Mouse (Mus musculus) natural killer cell, adult 2 months (primary cell): Measurements from ENCODE around the gene Pou2f3.

ENCODE experiments used
- DNase-seq, 2 experiments: peaks; one replicate each; pipeline ENCODE4 v3.0.0; 2022; ENCODE audit warnings: low spot score in 2 of 2

Pou2f3 gene

DNA sequence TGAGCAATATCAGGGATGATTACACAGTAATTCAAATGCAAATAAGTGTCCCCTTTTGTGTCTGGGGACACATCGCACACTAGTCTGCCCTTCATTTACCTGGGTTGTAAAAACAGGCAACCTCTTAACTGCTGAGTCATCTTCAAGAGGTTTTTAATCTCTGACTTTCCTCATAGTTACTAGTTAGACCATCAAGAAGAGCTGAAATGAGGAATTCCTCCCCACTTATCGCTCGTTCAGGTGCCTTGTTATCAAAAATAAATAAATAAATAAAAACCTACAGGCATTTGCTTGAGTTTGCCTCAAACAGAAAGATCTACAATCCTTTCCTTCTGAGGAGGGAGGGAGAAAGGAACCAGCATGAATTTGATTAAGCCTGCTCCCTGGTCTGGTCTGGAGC, 101.4 kb downstream of the Pou2f3 start:
- DNase-seq, result no peak

- DNase-seq, result no peak
Observed at GRCm38 (mm10) chr9:43108081-43108480, 102.1 kb downstream of the Pou2f3 start.

DNA sequence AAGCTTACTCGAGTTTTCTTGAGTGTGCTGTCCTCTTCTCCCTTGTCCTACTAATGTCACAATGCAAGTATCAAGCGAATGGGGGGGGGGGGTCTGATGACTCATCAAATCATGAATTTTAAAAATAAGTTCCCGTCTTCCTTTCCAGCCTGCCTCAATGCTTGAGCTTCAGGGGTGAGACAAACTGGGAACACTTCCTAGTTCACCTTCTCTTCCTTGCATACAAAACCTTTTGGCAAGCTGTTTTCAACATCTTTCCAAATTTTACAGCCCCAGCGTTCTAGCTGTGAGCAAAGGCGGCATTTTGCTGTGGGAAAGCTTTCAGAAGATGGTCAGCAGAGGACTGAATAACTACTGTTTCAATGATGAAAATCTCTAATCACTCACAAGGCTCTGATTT, 102.6 kb downstream of the Pou2f3 start:
- no peak for DNase-seq

DNA sequence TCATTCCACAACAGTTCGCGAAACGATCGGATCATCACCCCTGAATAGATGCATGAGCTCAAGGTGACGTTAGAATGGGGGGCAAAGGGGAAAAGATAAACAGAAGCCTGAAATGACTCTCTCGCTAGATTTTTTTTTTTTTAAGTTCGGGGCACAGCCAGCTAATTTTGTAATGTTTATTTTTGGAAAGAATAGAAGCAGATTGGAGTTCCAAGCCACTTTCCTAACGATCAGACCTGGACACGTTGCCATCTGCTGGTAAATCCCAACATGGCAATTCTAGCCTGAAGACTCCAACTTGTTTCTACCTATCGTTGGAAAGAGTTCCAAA, 103.0 kb downstream of the Pou2f3 start, which contains the start of gene Arhgef12:
Gene Arhgef12, minus strand, starts transcription at position 53 of the 331 bp plus-strand sequence.
- no peak for DNase-seq

- DNase-seq, result no peak
Observed at GRCm38 (mm10) chr9:43106426-43107186, 103.6 kb downstream of the Pou2f3 start.

GRCm38 (mm10) chr9:43105664-43106361, 104.4 kb downstream of the Pou2f3 start:
- peak in 1 of 2 experiments; percentile 42 for DNase-seq

- no peak for DNase-seq
Observed at GRCm38 (mm10) chr9:43104873-43105663, 105.1 kb downstream of the Pou2f3 start.

DNA sequence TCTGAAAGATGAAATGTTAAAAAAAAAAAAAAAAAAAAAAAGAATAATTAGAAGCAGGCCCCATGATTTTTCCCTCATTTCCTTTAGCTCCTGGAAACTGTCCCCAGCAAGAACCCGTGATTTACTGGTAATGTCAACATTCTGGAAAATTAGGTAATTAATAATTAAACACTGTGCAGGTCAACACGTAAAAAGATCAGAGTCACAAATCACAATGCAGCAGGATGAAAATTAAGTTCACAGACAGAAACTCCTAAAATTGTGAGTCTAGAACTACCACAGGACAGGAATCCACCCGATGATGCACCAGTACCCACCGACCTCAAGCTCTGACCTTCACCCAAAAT, 105.7 kb downstream of the Pou2f3 start:
- DNase-seq, result no peak

DNA sequence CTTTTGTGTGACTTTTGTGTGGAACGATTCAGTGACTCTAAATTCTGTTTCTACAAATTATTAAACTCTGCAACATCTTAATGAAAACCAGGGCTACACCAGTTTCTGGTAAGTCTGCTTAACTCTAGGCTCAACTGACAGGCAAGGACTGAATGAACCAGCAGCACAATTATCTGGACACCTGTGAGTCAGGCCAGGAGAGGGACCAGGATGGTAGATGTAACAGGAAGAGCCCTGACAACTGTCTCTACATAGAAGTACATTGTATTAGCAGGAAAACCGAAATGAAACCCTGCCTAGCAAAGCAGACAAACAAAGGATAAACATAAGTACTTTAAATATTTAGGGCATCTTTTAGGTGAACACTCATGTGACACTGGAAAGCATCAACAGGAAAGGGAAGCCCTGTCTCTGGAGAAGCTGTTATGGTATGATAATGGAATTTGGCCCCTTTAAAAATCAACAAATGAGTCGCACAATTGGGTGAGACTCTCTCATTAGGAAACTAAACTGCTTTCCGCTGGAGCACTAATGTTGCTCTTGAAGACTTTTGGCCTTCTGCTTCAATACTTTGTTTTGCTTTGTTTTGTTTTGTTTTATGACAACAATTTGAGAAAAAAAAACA, 106.4 kb downstream of the Pou2f3 start:
- no peak for DNase-seq

- DNase-seq, result no peak
Observed at GRCm38 (mm10) chr9:43102931-43103330, 107.2 kb downstream of the Pou2f3 start.

GRCm38 (mm10) chr9:43101936-43102595, 108.1 kb downstream of the Pou2f3 start:
- no peak for DNase-seq

DNA sequence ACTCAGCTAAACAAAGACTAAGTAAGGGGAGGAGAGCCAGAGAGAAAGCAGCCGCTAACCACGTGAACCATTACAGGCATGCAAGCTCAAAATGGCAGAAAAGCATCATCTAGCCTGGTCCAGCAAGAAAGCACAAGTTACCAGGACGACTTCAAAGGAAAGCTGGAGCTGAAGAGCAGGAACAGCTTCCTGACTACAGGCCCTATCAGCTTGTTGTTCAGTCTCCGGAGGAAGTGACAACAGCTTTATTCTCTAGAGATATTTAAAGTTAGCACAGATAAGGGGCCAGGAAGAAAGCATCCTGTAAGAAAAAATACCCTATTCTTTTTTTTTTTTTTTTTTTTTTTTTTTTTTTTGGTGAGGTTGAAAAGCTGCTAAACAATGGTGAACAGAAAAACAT, 111.2 kb downstream of the Pou2f3 start:
- no peak for DNase-seq

DNA sequence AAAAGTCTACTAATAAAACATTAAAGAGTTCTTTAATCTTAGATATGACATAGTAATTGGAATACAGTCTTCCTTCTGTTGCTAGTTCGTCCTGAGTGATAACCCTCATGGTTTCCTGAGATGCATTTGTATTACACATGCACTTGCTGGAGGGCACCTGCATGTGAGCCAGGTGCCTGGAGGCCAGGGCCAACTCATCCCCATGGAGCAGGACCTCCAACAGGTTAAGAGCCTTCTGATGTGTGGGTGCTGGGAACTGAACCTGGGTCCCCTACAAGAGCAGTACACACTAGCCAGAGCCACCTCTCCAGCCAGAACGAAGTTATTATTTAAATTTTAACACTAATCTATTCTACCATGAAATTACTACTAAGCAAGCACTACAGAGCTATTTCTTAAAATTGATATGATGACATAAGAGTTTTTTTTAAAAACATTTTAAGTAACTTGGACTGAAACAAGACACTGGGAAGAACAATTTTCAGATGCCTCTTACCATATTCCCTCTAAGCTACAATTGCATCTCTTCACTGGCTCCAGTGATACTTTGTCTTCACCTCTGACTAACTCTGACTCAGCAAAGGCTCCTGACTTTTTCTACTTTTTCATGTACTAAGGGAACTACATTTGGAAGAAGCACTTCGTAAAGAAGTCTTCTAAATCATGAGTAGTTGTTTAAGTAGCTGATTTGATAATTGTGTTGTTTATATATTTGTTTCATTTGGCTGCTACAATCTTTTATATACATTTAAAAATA, 112.2 kb downstream of the Pou2f3 start:
- DNase-seq, result no peak

GRCm38 (mm10) chr9:43096337-43096736, 113.8 kb downstream of the Pou2f3 start:
- peak; percentile 65 to 82 for DNase-seq

- DNase-seq, result no peak
Observed at GRCm38 (mm10) chr9:43094828-43095227, 115.3 kb downstream of the Pou2f3 start.

- no peak for DNase-seq
Observed at GRCm38 (mm10) chr9:43093803-43094202, 116.4 kb downstream of the Pou2f3 start.

DNA sequence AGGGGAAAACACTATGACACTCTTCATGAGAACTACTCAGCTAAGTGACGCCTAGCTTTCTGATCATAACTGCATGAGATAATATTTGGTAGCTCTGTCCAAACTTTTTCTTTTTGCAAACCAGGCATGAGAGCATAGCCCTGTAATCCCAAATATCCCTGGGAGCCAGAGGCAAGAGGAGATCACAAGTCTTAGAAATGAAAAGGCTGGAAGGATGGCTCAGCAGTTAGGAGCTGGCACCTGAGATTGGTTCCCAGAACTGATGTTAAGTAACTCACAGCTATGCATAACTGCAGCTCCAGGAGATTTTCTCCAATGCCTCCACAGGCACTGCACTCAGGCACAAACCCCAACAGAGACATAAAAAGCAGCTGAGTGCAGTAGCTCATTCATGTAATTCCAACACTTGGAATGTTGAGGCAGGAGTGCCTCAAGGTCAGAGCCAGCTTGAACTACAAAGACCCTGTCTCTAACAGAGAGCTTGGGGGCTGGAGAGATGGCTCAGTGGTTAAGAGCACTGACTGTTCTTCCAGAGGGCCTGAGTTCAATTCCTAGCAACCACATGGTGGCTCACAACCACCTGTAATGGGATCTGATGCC, 124.4 kb downstream of the Pou2f3 start:
- DNase-seq, result no peak

DNA sequence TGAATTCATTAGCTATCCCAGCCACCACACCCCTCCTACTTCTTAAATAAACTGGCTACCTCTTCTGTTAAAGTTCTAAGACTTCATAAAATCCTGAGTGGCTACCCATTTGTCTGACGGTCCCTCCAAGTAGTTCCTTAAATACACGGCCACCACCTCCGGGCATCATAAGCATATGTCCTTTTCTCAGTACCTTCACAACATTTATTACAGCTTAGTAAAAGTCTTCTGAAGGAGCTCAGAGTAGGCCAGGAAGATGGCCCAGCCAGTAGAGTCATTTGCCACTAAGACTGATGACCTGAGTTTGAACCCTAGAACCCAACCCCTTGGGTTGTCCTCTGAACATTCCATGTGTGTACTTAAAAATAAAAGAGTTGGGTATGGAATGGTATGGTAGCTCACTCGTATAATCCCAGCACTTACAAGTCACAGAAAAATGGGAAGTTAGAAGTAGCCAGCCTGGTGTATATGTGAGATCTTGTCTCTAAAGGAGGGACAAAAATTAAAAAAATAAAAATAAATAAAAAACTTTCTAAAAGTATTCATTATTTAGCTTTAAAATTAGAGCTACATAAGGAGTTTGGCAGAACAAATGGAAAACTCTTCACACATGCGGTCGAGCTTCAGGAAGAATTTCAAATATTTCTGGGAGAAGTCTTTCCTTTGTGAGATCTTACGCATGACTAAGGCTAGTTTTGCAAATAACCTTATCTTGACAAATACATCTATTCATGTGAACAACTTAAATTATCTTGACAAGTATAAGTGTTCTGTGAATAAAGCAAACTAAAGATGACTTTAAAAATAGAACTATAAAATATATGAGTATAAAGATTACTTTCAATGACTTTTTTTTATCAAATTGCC, 125.4 kb downstream of the Pou2f3 start:
- no peak for DNase-seq

DNA sequence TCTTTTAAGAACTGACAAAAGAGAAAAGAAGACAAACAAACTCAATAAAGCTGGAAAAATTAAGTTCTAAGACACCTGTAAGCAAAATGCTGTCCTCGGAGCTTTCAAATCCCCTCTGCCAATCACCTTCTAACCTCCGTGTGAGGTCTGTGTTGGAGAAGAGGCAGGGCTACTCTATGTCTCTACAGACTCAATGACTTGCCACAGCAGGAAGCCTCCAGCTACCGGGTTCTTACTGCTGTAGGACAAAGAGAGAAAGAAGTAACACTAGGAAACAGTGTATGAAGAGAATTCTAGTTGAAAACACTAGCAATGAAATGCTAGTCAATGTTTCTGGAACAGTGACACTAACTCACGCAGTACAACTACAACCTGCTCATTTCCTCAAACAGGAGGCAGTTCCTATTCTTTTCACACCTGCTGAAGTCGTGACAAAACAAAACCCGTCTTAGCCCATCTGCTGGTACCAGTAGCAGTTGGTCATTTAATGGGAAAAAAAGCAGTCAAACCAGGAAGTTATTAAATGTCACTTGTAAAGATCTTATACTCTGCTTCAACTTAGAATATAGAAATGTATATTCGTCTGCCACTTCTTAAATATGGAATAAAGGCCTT, 126.6 kb downstream of the Pou2f3 start:
- no peak for DNase-seq
